Mouse (Mus musculus): ENCODE results near the gene Tacr2. TPM values are rescaled to one million over a fixed set of nuclear protein-coding genes. Genes with fewer than 3 reads are reported as not detected.

Tacr2 gene
- 5.8 and 15.6 TPM in 2 replicates for polyA plus RNA-seq (2015; fragmentation: Nextera tagmentation; extraction: Ambion mirVana)

GRCm38 (mm10) chr10:62252000-62252488, at the start of gene Tacr2:
Gene Tacr2 (plus strand): TSS chr10:62252438.

DNA sequence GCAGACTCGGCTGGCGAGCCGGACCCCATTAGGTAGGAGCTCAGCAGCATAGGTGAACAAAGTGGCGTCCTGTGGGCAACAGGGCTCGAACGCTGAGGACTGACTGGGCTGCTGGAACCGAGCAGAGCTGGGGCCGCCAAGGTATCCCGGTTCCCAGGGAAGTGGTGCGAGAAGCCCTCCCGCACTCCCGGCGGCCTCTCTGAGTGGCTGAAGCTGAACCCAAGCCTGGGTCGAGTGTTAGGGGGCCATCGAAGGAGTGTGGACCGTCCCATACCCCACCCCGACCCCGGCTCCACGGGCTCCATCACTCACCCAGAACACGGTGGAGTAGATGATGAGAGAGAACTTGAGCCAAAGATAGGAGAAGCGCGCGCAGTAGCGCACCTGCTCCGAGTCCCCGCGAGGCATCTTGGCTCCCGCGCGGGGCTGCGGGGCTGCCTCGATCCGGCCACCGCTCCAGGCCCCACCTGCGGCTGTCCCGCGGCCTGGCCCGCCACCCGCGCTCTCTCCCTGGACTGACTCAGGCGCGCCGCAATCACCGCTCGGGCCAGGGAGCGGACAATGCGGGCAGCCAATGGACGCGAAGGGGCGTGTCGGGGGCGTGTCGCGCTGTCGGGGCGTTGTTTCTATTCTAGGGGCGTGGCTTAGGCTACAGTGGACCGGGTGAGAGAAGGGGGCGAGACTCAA, 21.4 kb upstream of the Tacr2 start, which contains the start of gene Tspan15:
Gene Tspan15 (minus strand): TSS at position 544 of the 687 bp plus-strand sequence.

Other genes with a start within 250 kb of the Tacr2 start
- gene Neurog3, start 119.3 kb upstream of the Tacr2 start, polyA plus RNA-seq (2015; fragmentation: Nextera tagmentation; extraction: Ambion mirVana) = not detected in 2 replicates
- gene Fam241b, start 108.5 kb upstream of the Tacr2 start, polyA plus RNA-seq (2015; fragmentation: Nextera tagmentation; extraction: Ambion mirVana) = 18.0 and 20.3 TPM in 2 replicates
- gene Tspan15, start 21.2 kb upstream of the Tacr2 start, polyA plus RNA-seq (2015; fragmentation: Nextera tagmentation; extraction: Ambion mirVana) = 21.3 and 32.3 TPM in 2 replicates
- gene Hk1, start 127.5 kb downstream of the Tacr2 start, polyA plus RNA-seq (2015; fragmentation: Nextera tagmentation; extraction: Ambion mirVana) = 25.0 and 35.6 TPM in 2 replicates
- 0.08 and 0.20 TPM in 2 replicates for gene Hkdc1, start 170.1 kb downstream of the Tacr2 start, polyA plus RNA-seq (2015; fragmentation: Nextera tagmentation; extraction: Ambion mirVana)
- gene 4930507D05Rik, start 197.1 kb downstream of the Tacr2 start, polyA plus RNA-seq (2015; fragmentation: Nextera tagmentation; extraction: Ambion mirVana) = 0.58 and 0.66 TPM in 2 replicates
- 10.8 and 19.5 TPM in 2 replicates for gene Supv3l1, start 197.3 kb downstream of the Tacr2 start, polyA plus RNA-seq (2015; fragmentation: Nextera tagmentation; extraction: Ambion mirVana)
- gene Vps26a, start 234.4 kb downstream of the Tacr2 start, polyA plus RNA-seq (2015; fragmentation: Nextera tagmentation; extraction: Ambion mirVana) = 55.2 and 67.3 TPM in 2 replicates